Mouse (Mus musculus): ENCODE results near the gene Pom121.
A peak's percentile ranks its signal among the peaks of the same experiment; 100 is the strongest.
"Not testable (repeated sequence)": the region's sequence is repeated elsewhere in the genome, so short reads cannot be mapped to it uniquely, and the experiment has no call there.

The Pom121 gene

DNA sequence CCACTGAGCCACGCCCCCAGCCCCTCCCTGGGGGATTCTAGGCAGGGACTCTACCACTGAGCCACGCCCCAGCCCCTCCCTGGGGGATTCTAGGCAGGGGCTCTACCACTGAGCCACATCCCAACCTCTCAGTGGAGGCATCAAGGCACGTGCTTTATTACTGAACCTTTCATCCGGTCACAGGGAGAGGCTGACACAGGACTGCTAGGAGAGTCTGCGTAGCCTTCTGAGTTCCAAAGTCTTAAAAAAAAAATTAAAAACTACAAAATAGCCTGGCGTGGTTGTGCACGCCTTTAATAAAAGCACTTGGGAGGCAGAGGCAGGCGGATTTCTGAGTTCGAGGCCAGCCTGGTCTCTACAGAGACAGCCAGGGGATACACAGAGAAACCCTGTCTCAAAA lies 25.1 kb downstream of the Pom121 start:
- DNase-seq (ENCODE audit: inconsistent age in 2 of 2, low spot score in 1 of 2), result not testable (repeated sequence)

DNA sequence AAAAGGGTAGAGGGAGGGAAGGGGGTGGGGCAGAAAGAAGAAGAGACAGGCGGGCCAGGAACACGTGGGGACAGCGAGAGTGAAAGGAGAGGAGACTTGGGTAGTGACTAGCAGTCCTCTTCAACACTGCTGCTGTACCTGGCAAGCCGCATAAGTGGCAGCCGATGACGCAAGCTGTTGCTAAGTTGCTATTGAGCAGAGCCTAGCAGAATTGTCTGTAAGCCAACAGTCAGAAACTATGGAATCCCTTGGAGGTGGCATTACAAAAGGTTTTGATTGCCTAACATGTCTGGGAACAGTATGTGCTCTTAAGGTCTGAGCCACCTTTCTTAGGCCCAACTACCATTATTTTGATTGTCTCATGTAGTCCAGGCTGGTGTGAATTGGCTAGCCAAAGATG lies 26.0 kb downstream of the Pom121 start:
- DNase-seq (ENCODE audit: inconsistent age in 2 of 2, low spot score in 1 of 2), result no peak

DNA sequence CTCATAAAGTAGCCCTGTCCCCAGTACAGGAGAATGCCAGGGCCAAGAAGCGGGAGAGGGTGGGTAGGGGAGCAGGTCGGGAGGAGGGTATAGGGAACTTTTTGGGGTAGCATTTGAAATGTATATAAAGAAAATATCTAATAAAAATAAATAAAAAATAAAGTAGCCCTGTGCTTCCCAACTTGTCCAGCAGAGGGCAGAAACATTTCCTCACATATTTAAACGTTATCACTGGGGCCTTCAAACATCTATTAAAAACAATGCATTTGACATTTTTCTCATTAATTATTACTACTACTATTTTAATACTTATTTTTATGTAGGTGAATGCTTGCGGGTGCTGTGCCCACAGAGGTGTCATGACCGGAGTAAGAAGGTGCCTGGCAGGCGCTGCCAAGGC lies 26.5 kb downstream of the Pom121 start:
- DNase-seq (ENCODE audit: inconsistent age in 2 of 2, low spot score in 1 of 2), result peak in 1 of 2 experiments; percentile 68

DNA sequence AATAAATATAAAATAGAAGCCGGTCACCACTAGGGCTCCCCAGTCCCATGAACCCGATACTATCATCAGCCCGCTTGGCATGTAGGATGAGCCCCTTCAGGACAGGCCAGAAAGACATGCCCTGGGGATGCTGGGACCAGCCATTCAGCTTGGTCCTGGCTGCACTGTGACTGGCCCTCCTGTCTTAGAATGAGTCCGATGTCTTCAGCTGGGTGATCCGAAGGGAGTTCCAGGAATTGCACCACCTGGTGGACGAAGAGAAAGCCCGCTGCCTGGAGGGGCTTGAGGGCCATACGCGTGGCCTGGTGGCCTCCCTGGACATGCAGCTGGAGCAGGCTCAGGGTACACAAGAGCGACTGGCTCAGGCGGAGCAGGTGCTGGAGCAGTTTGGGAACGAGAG lies 30.8 kb downstream of the Pom121 start:
- peak in 1 of 2 experiments; percentile 57 for DNase-seq (ENCODE audit: inconsistent age in 2 of 2, low spot score in 1 of 2)

DNA sequence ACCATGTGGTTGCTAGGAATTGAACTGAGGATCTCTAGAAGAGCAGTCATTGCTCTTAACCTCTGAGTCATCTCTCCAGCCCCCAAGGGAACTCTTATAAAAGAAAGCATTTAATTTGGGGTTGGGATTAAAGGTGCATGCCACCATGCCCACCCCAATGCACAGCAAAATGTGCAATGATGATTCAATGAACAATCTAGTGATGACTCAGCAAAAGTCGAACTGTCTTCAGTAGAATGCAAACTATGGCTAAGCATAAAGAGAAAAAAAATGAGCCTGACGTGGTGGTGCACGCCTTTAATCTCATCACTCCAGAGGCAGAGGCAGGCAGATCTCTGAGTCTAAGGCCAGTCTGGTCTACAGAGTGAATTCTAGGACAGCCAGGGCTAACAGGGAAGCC lies 31.8 kb downstream of the Pom121 start:
- no peak for DNase-seq (ENCODE audit: inconsistent age in 2 of 2, low spot score in 1 of 2)

DNA sequence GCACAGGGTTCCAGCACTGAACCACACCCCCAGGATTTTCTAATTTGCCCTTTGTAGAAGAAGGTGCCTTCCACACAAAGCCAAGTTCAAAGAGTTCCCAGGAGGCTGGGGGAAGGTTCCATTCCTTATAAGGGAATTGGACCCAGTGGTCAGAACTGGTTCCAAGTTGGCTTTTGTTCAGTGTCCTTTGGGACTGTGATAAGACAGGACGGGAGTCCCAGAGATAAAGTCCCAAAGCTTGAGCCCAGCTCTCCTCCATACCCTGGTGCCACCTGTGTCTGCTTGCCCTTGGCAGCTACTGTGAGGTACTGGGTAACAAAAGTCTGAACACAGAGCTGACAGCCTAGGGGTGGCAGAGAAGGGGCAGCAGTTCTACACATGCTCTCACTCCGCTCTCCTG lies 34.6 kb downstream of the Pom121 start:
- peak in 1 of 2 experiments; percentile 73 for DNase-seq (ENCODE audit: inconsistent age in 2 of 2, low spot score in 1 of 2)

DNA sequence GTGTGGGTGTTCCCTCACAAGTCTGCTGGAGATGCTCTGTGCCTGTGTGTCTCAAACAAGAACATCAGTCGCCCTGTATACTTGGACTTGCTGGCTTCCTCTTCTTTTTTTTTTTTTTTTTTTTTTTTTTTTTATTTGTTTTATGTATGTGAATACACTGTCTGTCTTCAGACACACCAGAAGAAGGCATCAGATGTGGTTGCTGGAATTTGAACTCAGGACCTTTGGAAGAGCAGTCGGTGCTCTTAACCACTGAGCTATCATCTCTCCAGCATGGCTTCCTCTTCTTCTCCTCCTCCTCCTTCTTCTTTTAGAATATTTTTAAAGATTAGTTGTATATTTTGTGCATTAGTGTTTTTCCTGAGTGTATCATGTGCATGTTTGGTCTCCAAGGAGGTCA lies 36.8 kb downstream of the Pom121 start:
- DNase-seq (ENCODE audit: inconsistent age in 2 of 2, low spot score in 1 of 2), result peak in 1 of 2 experiments; percentile 66

DNA sequence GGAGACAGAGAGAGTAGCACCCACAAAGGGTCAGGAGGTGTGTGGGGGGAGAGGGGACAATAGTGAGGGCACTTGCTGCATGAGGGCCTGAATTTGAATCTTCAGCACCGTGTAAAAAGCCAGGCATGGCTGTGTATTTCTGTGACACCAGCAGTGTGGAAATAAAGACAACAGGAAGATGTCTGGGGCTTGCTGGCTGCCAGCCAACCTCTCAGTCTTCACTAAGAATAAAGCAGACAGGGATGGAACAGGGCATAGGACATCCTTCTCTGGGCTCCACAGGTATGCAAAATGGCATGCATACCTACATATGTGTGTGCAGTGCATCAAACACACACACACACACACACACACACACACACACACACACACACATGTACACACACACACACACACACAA lies 38.3 kb downstream of the Pom121 start:
- no peak for DNase-seq (ENCODE audit: inconsistent age in 2 of 2, low spot score in 1 of 2)

DNA sequence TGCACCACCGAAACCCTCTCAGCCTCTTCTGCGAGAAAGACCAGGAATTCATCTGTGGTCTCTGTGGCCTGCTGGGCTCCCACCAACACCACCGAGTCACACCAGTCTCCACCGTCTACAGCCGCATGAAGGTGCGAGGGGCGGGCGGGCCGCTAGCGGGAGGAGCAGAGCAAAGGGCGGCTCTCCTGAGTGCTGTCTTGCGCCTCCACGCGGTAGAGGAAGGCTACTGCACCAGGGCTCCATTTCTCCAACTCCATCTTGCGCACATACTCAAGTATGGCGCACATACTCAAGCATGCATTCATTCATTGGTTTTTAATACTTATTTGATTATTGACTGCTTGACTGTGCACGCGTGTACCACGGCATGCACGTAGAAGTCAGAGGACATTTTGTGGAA lies 40.8 kb downstream of the Pom121 start:
- no peak for DNase-seq (ENCODE audit: inconsistent age in 2 of 2, low spot score in 1 of 2)

DNA sequence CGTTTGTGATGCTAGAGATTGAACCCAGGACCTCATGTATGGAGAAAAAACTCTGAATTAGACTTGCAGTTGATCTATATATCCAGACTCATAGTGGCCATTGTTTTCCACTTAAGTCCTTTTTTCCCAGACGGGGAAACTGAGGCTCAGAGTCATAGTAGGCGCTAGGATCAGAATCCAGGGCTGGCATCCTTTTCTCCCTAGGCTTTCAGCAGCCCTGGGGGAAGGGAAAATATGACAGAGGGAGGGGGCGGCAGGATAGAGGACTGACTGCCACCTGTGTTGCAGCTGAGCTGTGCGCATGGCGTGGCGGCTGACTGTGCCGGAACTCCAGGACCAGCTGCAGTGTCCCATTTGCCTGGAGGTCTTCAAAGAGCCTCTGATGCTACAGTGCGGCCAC lies 41.4 kb downstream of the Pom121 start, which contains the start of gene Trim50:
Gene Trim50 (plus strand): TSS at position 301 of the 400 bp plus-strand sequence.
- no peak for DNase-seq (ENCODE audit: inconsistent age in 2 of 2, low spot score in 1 of 2)

DNA sequence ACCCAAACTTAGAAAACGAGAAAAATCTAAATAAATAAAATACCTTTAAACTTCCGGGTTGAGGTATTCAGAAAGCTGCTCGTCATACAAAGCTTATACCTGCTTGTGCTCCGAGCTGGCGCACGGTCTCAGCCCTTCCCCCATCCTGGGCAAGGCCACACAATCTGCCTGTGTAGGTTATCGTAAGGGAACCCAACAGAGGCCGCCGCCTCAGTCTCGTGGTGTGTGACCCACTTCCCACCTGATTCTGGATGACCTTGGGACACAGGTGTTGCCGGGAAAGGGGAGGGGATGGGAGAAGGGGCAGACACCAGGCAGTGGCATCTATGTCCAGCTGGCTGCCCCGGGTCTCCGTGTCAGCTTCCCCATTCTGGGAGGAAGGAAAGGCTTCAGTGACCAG lies 42.7 kb downstream of the Pom121 start:
- DNase-seq (ENCODE audit: inconsistent age in 2 of 2, low spot score in 1 of 2), result no peak

DNA sequence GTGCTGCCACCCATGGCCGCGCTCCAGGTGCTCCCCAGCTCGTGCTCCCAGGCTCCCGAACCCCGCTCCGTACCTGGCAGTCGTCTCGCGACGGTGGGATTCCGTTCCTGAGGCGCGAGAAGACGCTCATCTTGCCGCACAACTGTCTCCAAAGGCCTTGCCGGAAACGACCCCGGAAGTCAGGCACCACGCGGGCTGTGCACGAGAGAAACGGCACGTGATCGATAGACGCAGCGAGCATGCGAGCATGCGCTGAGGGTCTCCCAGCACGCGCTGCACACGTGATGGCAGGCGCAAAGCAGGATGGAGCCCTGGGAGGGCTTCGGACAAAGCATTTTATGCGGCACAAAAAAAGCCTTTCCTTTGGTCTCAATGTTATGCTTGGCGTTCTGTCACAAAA lies 44.5 kb downstream of the Pom121 start, which contains the start of gene Fkbp6:
Gene Fkbp6 (minus strand): TSS at position 183 of the 400 bp plus-strand sequence.
- DNase-seq (ENCODE audit: inconsistent age in 2 of 2, low spot score in 1 of 2), result no peak

DNA sequence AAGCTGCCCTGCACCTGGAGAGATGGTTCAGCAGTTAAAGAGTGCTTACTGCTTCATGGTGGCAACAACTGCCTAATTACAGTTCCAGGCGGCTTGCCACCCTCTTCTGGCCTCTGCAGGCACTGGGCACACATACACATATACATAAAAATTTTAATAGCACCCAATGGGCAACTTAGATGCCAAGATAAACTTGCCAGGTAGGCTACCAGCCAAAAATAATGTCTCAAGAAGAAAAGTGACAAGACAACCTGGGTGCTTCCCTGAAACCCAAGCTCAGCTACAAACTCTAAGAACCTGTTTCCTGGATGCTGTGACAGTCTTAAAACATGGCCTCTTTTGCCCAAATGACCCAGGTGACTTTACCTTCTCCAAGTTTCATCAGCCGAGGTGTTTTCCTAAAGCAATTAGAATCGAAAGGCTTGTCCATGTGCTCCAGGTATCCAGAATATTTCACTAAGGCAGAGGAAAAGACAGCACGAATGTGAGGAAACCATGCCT lies 46.8 kb downstream of the Pom121 start:
- no peak for DNase-seq (ENCODE audit: inconsistent age in 2 of 2, low spot score in 1 of 2)

DNA sequence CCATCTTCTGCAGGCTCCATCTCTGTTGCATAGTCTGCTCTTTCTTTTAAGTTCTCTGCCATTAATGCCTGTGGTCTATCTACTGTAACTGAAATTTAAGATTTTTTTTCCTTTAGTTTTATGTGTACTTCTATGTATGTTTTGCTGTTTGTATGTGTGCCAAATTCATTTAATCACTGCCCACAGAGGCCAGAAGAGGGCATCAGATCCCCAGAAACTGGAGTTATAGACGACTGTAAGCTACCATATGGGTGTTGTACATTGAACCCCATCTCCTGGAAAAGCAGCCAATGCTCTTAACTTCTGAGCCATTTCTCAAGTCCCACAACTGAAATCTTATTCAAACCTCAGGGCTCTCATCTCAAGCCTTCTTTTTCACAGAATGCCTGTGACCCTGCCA lies 47.9 kb downstream of the Pom121 start:
- DNase-seq (ENCODE audit: inconsistent age in 2 of 2, low spot score in 1 of 2), result peak in 1 of 2 experiments; percentile 63

DNA sequence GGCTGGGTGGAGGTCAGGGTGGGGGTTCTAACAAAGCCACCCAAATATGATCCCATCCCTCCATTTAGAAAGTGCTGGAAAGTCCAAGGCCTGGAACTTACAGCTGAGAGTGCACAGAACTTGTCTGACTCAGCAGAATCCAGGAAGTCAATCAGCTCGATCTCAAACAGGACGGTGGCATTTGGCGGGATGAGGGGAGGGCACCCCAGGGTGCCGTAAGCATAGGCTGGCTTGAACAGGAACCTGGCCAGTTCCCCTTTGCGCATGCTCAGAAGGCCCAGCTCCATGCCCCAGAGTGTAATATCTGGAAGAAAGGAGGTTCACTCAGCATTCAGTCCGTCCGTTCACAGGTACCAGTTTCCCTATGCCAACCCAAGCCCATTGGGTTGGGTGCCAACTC lies 48.4 kb downstream of the Pom121 start:
- no peak for DNase-seq (ENCODE audit: inconsistent age in 2 of 2, low spot score in 1 of 2)

DNA sequence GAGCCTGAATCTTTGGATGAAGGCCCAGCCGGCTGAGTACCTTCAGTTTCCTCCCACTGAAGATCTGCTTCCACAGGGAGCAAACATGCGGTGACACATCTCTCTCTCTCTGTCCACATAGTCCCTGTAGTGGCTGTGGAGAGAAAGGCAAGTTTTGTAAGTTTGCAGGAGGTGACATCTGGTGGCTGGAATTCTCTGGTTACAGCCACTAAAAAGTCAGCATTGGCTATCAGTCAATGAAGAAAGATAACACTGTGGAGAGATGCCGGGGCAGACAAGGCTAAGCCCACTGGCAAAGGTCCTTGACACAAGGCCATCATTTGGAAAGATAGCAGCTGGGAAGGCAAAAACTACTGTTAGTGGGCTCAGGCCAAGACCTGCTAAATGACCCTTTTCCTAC lies 56.8 kb downstream of the Pom121 start:
- peak; percentile 56 to 83 for DNase-seq (ENCODE audit: inconsistent age in 2 of 2, low spot score in 1 of 2)

DNA sequence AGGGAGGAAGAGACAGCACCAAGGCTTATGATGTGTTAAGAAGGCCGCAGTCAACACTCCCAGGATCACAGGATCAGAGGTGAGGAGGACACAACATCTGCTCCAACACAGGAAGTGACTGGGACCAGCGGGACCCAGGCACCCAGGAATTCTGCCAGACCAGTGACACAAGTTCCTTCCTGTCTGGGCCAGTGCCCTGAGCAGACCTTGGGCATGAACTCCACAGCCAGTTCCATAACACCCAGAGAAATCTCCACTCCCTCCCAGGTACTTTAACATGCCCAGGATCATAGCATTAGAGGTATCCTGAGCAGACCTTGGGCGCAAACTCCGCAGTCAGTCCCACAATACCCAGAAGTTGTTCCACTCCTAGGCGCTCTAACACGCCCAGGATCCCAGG lies 63.2 kb downstream of the Pom121 start:
- DNase-seq (ENCODE audit: inconsistent age in 2 of 2, low spot score in 1 of 2), result no peak

DNA sequence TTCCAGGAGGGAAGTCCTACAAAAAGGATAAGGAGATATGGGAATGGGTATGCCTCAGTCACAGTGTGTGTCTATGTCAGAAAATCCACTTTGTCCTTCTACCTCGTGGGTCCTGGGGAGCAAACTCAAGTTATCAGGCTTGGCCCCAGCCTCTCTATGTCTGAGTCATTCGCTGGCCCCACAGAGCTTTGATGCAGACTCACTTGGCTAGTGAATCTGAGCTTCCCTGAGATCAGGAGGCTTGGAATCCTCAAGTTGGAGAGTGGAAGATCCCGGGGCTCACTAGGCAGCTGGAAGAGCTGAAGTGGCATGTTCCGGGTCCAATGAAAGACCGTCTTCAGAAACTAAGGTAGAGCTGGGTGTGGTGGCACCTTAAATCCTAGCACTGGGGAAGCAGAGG lies 64.1 kb downstream of the Pom121 start:
- no peak for DNase-seq (ENCODE audit: inconsistent age in 2 of 2, low spot score in 1 of 2)

DNA sequence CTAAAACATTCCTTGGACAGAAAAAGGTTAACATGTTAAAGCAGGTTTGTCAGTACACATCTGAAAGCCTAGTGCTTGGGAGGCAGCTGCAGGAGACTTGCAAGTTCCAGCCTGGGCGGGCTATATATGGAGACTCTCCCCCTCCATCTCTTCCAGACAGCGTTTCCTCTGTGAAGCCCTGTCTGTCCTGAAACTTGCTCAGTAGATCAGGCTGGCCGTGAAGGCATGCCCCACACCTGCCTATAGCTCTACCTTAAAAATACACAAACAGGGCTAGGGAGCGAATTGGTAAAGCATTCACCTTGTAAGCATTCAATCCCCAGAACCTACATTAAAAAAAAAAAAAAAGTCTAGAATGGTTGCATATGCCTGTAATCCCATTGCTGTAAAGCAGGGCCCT lies 64.9 kb downstream of the Pom121 start:
- DNase-seq (ENCODE audit: inconsistent age in 2 of 2, low spot score in 1 of 2), result no peak

All from adrenal gland, adult (tissue).